Mouse (Mus musculus) thymus, postnatal 4 days (tissue): Measurements from ENCODE around the gene Mcm7.
A peak's percentile ranks its signal among the peaks of the same experiment; 100 is the strongest.
"Not testable (repeated sequence)": the region's sequence is repeated elsewhere in the genome, so short reads cannot be mapped to it uniquely, and the experiment has no call there.

Experiments
- DNase-seq: peaks from one replicate; pipeline ENCODE4 v3.0.0; 2021

The Mcm7 gene

GRCm38 (mm10) chr5:138171695-138172491, at the start of gene Mcm7, which contains the start of gene Ap4m1:
TSS of gene Mcm7 (minus strand) at chr5:138172422.
TSS of gene Ap4m1 (plus strand) at chr5:138172002.
- DNase-seq = peak; percentile 89

GRCm38 (mm10) chr5:138219864-138220263, 47.6 kb upstream of the Mcm7 start:
- no peak for DNase-seq

- not testable (repeated sequence) for DNase-seq
Measured at GRCm38 (mm10) chr5:138216632-138217031, 44.4 kb upstream of the Mcm7 start.

- DNase-seq = no peak
Measured at GRCm38 (mm10) chr5:138207873-138208272, 35.7 kb upstream of the Mcm7 start.

GRCm38 (mm10) chr5:138207253-138207652, 35.0 kb upstream of the Mcm7 start:
- DNase-seq = no peak

- DNase-seq = no peak
Measured at GRCm38 (mm10) chr5:138202086-138202485, 29.9 kb upstream of the Mcm7 start.

GRCm38 (mm10) chr5:138199576-138199975, 27.4 kb upstream of the Mcm7 start:
- no peak for DNase-seq

- DNase-seq = no peak
Measured at GRCm38 (mm10) chr5:138195463-138195862, 23.2 kb upstream of the Mcm7 start.

- peak; percentile 55 for DNase-seq
Measured at GRCm38 (mm10) chr5:138194755-138195345, 22.6 kb upstream of the Mcm7 start.

- DNase-seq = peak; percentile 84
Measured at GRCm38 (mm10) chr5:138193771-138194727, 21.8 kb upstream of the Mcm7 start, which contains the start of gene Mblac1. TSS of gene Mblac1 (plus strand) at chr5:138194314.

- peak; percentile 63 for DNase-seq
Measured at GRCm38 (mm10) chr5:138187661-138188306, 15.6 kb upstream of the Mcm7 start.

- DNase-seq = peak; percentile 90
Measured at GRCm38 (mm10) chr5:138186950-138187638, 14.9 kb upstream of the Mcm7 start, which contains the start of the genes Taf6 and Cnpy4. TSS of gene Taf6 (minus strand) at chr5:138187451. TSS of gene Cnpy4 (plus strand) at chr5:138187485.

- DNase-seq = no peak
Measured at GRCm38 (mm10) chr5:138173217-138173616, 995 bp upstream of the Mcm7 start.

GRCm38 (mm10) chr5:138170936-138171561, 1.2 kb downstream of the Mcm7 start:
- DNase-seq = peak; percentile 94

GRCm38 (mm10) chr5:138165594-138165993, 6.6 kb downstream of the Mcm7 start:
- DNase-seq = no peak

GRCm38 (mm10) chr5:138163610-138164009, 8.6 kb downstream of the Mcm7 start:
- no peak for DNase-seq

GRCm38 (mm10) chr5:138163046-138163445, 9.2 kb downstream of the Mcm7 start:
- no peak for DNase-seq

GRCm38 (mm10) chr5:138160842-138161665, 11.2 kb downstream of the Mcm7 start, which contains the start of gene Cops6:
TSS of gene Cops6 (plus strand) at chr5:138161071.
- peak; percentile 97 for DNase-seq

- DNase-seq = no peak
Measured at GRCm38 (mm10) chr5:138160224-138160762, 11.9 kb downstream of the Mcm7 start.

GRCm38 (mm10) chr5:138155443-138155976, 16.7 kb downstream of the Mcm7 start, which contains the start of gene Zfp113:
TSS of gene Zfp113 (minus strand) at chr5:138155744.
- DNase-seq = peak; percentile 91
